Mouse (Mus musculus): ENCODE data around the gene E330014E10Rik. TPM values are rescaled to one million over a fixed set of nuclear protein-coding genes. Genes with fewer than 3 reads are reported as not detected.
"Not testable (repeated sequence)": the region's sequence is repeated elsewhere in the genome, so short reads cannot be mapped to it uniquely, and the experiment has no call there.

The E330014E10Rik gene
- polyA plus RNA-seq (2015; fragmentation: Nextera tagmentation; extraction: Ambion mirVana): not detected in 2 replicates

- no CpG with 5 or more reads among the region's 2 CpGs for WGBS
- not testable (repeated sequence) for H3K27me3 ChIP-seq (replicated peaks); H3K36me3 ChIP-seq; H3K4me1 ChIP-seq; H3K9me3 ChIP-seq; H3K27ac ChIP-seq; H3K4me3 ChIP-seq (replicated peaks); H3K9ac ChIP-seq; ATAC-seq (ENCODE audit: insufficient read depth, low FRiP score, low read depth); H3K4me2 ChIP-seq
Measured at GRCm38 (mm10) chr5:95775690-95776089, at the start of gene E330014E10Rik. Gene E330014E10Rik (plus strand): TSS chr5:95775990.

- not testable (repeated sequence) for H3K4me2 ChIP-seq; H3K9ac ChIP-seq; H3K4me1 ChIP-seq; ATAC-seq (ENCODE audit: insufficient read depth, low FRiP score, low read depth); H3K27me3 ChIP-seq (replicated peaks); H3K9me3 ChIP-seq; H3K4me3 ChIP-seq (replicated peaks); H3K36me3 ChIP-seq; H3K27ac ChIP-seq
- no CpG with 5 or more reads among the region's 1 CpGs for WGBS
Measured at GRCm38 (mm10) chr5:95736073-95736472, 39.7 kb upstream of the E330014E10Rik start, which contains the start of gene Gm7978. Gene Gm7978 (minus strand): TSS chr5:95736173.

GRCm38 (mm10) chr5:95741714-95742113 lies 34.1 kb upstream of the E330014E10Rik start, which contains the start of gene Gm7982:
Gene Gm7982 (plus strand): TSS chr5:95742014.
- not testable (repeated sequence) for H3K27me3 ChIP-seq (replicated peaks); H3K36me3 ChIP-seq; H3K4me2 ChIP-seq; H3K9ac ChIP-seq; H3K9me3 ChIP-seq; H3K27ac ChIP-seq; ATAC-seq (ENCODE audit: insufficient read depth, low FRiP score, low read depth); H3K4me1 ChIP-seq; H3K4me3 ChIP-seq (replicated peaks)
- no CpG with 5 or more reads among the region's 3 CpGs for WGBS

GRCm38 (mm10) chr5:95810841-95811240 lies 35.1 kb downstream of the E330014E10Rik start:
- not testable (repeated sequence) for H3K27me3 ChIP-seq (replicated peaks); H3K27ac ChIP-seq; ATAC-seq (ENCODE audit: insufficient read depth, low FRiP score, low read depth); H3K36me3 ChIP-seq; H3K9me3 ChIP-seq; H3K4me2 ChIP-seq; H3K9ac ChIP-seq; H3K4me1 ChIP-seq; H3K4me3 ChIP-seq (replicated peaks)
- 56% methylated on average over 2 of the region's 2 CpGs for WGBS

GRCm38 (mm10) chr5:95836580-95836979 lies 60.8 kb downstream of the E330014E10Rik start:
- Histone ChIP-seq H3K4me1 (no peaks in the 10 kb centered on the region), H3K9ac (no peak overlapping the region), H3K4me3 (replicated peaks) (no peak overlapping the region), H3K4me2 (no peak overlapping the region), H3K9me3 (no peaks in the 10 kb centered on the region), H3K36me3 (no peaks in the 10 kb centered on the region), H3K27ac (no peak overlapping the region), H3K27me3 (replicated peaks) (no peaks in the 10 kb centered on the region)
- 67% methylated on average over 4 of the region's 4 CpGs for WGBS
- ATAC-seq (ENCODE audit: insufficient read depth, low FRiP score, low read depth): no peak

GRCm38 (mm10) chr5:95854030-95854429 lies 78.2 kb downstream of the E330014E10Rik start:
- Histone ChIP-seq H3K27ac (no peak overlapping the region), H3K4me2 (no peak overlapping the region), H3K36me3 (no peaks in the 10 kb centered on the region), H3K4me3 (replicated peaks) (no peak overlapping the region), H3K27me3 (replicated peaks) (no peaks in the 10 kb centered on the region), H3K9ac (no peak overlapping the region), H3K9me3 (no peaks in the 10 kb centered on the region), H3K4me1 (no peaks in the 10 kb centered on the region)
- ATAC-seq (ENCODE audit: insufficient read depth, low FRiP score, low read depth): no peak
- WGBS: 85% methylated on average over 3 of the region's 3 CpGs

Other genes with a start within 250 kb of the E330014E10Rik start
- gene Gm7971, start 181.1 kb upstream of the E330014E10Rik start, polyA plus RNA-seq (2015; fragmentation: Nextera tagmentation; extraction: Ambion mirVana): not detected in 2 replicates
- gene Gm7978, start 39.8 kb upstream of the E330014E10Rik start, polyA plus RNA-seq (2015; fragmentation: Nextera tagmentation; extraction: Ambion mirVana): not detected in 2 replicates
- not detected in 2 replicates for gene Gm7982, start 34.0 kb upstream of the E330014E10Rik start, polyA plus RNA-seq (2015; fragmentation: Nextera tagmentation; extraction: Ambion mirVana)
- gene Cxcl13, start 181.0 kb downstream of the E330014E10Rik start, polyA plus RNA-seq (2015; fragmentation: Nextera tagmentation; extraction: Ambion mirVana): 29.7 and 31.9 TPM in 2 replicates

Measured in stomach, embryonic 15.5 days (tissue).